Mouse (Mus musculus): ENCODE measurements around the gene Fcer1g.

DNA sequence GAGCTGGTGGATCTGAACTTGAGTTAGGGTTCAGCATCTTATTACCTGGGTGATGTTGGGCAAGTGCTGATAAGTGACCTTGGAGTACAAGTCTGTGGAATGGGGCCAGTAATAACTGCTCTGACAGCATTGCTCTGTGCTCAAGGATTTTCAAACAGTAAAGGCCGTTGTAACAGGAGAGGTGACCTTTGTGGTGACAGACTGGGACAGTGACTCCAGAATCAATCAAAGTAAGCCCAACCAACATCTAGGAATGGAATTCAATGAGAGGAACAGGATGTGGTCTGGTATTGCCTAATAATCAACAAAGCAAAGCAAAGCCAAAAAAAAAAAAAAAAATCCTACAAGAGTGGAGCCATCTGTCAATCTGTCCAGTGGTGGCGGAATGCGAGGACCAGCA lies 26.2 kb upstream of the Fcer1g start:
- TF ChIP-seq POLR2A (IDR thresholded peaks at IDR 0.05; ENCODE audit: insufficient read depth, low read length) (no peak), CTCF (IDR thresholded peaks at IDR 0.05; ENCODE audit: low read depth, low read length) (no peak)
